Mouse (Mus musculus) bone marrow macrophage, adult 2 months (primary cell): ENCODE measurements at regions not wholly inside any gene's neighbourhood (a gene's known extent, or its start where the extent isn't known, plus 50 kb on each side); places are given as distances from the start of the nearest gene placed in this dataset.

Source experiments
- CTCF ChIP-seq: IDR thresholded peaks from 2 replicates; pipeline ENCODE4 v1.5.1; 2012; ENCODE audit warnings: low read depth, mild to moderate bottlenecking, low read length, moderate library complexity
- POLR2A ChIP-seq: IDR thresholded peaks from 2 replicates; pipeline ENCODE4 v1.6.1; 2012; ENCODE audit warnings: mild to moderate bottlenecking, low read depth, low read length, borderline replicate concordance

- TF ChIP-seq POLR2A (no peak), CTCF (no peak)
These were observed 51.4 kb upstream of the Tnfaip3 start for GRCm38 (mm10) chr10:19066821-19067350.
